Mouse (Mus musculus) cerebellum, postnatal 10 days (tissue): Measurements from ENCODE around the gene Usp4.

Experiments used
- DNase-seq, 2 experiments: peaks; one replicate each; pipeline ENCODE4 v3.0.0; 2021; ENCODE audit warnings: mixed read lengths in 2 of 2

The Usp4 gene

GRCm38 (mm10) chr9:108428384-108428783, 80.7 kb downstream of the Usp4 start, which contains the start of gene Ccdc36:
Gene Ccdc36, minus strand, starts transcription at chr9:108428484.
- DNase-seq: no peak

- peak; percentile 36 to 45 for DNase-seq
Measured at GRCm38 (mm10) chr9:108431431-108432067, 83.9 kb downstream of the Usp4 start.

- DNase-seq: no peak
Measured at GRCm38 (mm10) chr9:108436182-108436581, 88.5 kb downstream of the Usp4 start, which contains the start of gene BC048562. Gene BC048562, plus strand, starts transcription at chr9:108436482.

- DNase-seq: peak; percentile 81 to 83
Measured at GRCm38 (mm10) chr9:108439176-108439575, 91.5 kb downstream of the Usp4 start.

- no peak for DNase-seq
Measured at GRCm38 (mm10) chr9:108440485-108440884, 92.8 kb downstream of the Usp4 start.

- peak; percentile 48 to 60 for DNase-seq
Measured at GRCm38 (mm10) chr9:108441236-108441919, 93.7 kb downstream of the Usp4 start.
